Comparison of ENCODE assay signal across 7 mouse cellular contexts in genomic region chr10:23796551-23797503, GRCm38 (mm10). TPM values are rescaled to one million over a fixed set of nuclear protein-coding genes. Genes with fewer than 3 reads are reported as not detected.
DNase-seq lines count a peak whose midpoint lies in the region; ATAC-seq and TF ChIP-seq lines count a peak whose summit lies in the region.

Gene Slc18b1, plus strand, starts transcription at chr10:23796986.

- peak within 1 kb of the TSS; percentile 77 for H3K27ac ChIP-seq in lung, postnatal 0 days (ENCODE audit: low read length)

- H3K9ac ChIP-seq in lung, postnatal 0 days (replicated peaks; ENCODE audit: low read depth) = peak within 1 kb of the TSS; percentile 89

- H3K4me3 ChIP-seq in lung, postnatal 0 days (ENCODE audit: low read depth, low read length) = peak within 1 kb of the TSS; percentile 69

- H3K4me2 ChIP-seq in lung, postnatal 0 days (replicated peaks; ENCODE audit: low read depth, low read length) = peak within 1 kb of the TSS; percentile 90

- no peak for TF ChIP-seq CTCF in lung, postnatal 0 days (IDR thresholded peaks at IDR 0.05)

- H3K36me3 ChIP-seq in lung, postnatal 0 days (ENCODE audit: insufficient read depth, low read length) = 0 out of 2 replicates have a peak, but pooled peaks cover 4% of the 10 kb centered on the region

- H3K27me3 ChIP-seq in lung, postnatal 0 days (replicated peaks; ENCODE audit: insufficient read depth, low read length) = no peaks in the 10 kb centered on the region

- 6% methylated on average over 43 of the region's 43 CpGs for WGBS in lung, postnatal 0 days

- ATAC-seq in hematopoietic stem cell, adult 5-6 weeks (replicated peaks in 1 of 2; ENCODE audit: insufficient read depth in 1 of 2, low FRiP score in 2 of 2, low TSS enrichment in 1 of 2, low read depth in 1 of 2, poor library complexity in 2 of 2, severe bottlenecking in 2 of 2) = peak; percentile 69 to 87
- ATAC-seq in lung, postnatal 0 days = peak; percentile 63

- no peak for TF ChIP-seq EP300 in lung, postnatal 0 days (IDR thresholded peaks at IDR 0.05)

- 0 out of 2 replicates have a peak, but pooled peaks cover 5% of the 10 kb centered on the region for H3K4me1 ChIP-seq in lung, postnatal 0 days (ENCODE audit: insufficient read depth, low read depth, low read length)

- peak; percentile 47 to 61 for DNase-seq in adrenal gland, adult 18-20 months (ENCODE audit: low spot score in 2 of 2)
- peak; percentile 41 for DNase-seq in cerebellum, adult 8-10 months
- peak in 1 of 2 experiments; percentile 36 for DNase-seq in frontal cortex, adult 2 months (ENCODE audit: extremely low spot score in 1 of 2, low spot score in 1 of 2)
- peak; percentile 15 for DNase-seq in layer of hippocampus, adult 9-11 months
- peak; percentile 39 for DNase-seq in lung, postnatal 0 days (ENCODE audit: low spot score)
- peak; percentile 29 for DNase-seq in retina, adult 2 months (ENCODE audit: low read depth, low spot score)

- no peaks in the 10 kb centered on the region for H3K9me3 ChIP-seq in lung, postnatal 0 days (ENCODE audit: low read length)

RNA-seq across cellular contexts. Expression of gene Slc18b1, which starts in this region (rescaled TPM):
- 10 to 100 TPM; 30.5 to 40.2 TPM for total RNA-seq in adrenal gland, adult 18-20 months (2021)
- polyA plus RNA-seq in frontal cortex, adult 2 months (2012; rRNA removed) = 20.6 and 29.9 TPM in 2 replicates
- 1.2 and 2.4 TPM in 2 replicates for total RNA-seq in hematopoietic stem cell, adult 5-6 weeks (2017)
- polyA plus RNA-seq in lung, postnatal 0 days (2015; fragmentation: Nextera tagmentation; extraction: Ambion mirVana) = 8.3 and 9.9 TPM in 2 replicates
